Mouse (Mus musculus) lung, adult 2 months (tissue): ENCODE measurements around the gene Ranbp3l.

ENCODE experiments used
- CTCF ChIP-seq: fragments of 200-500 bp; IDR thresholded peaks from 2 replicates; pipeline ENCODE4 v1.5.1; 2011; ENCODE audit warnings: mild to moderate bottlenecking, low read length, control low read depth; ENCODE audit not compliant: insufficient read depth
- POLR2A ChIP-seq: fragments of 200-500 bp; IDR thresholded peaks from 2 replicates; pipeline ENCODE4 v1.6.1; 2011; ENCODE audit warnings: low read depth, mild to moderate bottlenecking, control low read depth, low read length, borderline replicate concordance; ENCODE audit errors: extremely low read depth

- TF ChIP-seq CTCF: no peak
- TF ChIP-seq POLR2A: no peak
Measured at GRCm38 (mm10) chr15:9089136-9089720, 121.5 kb downstream of the Ranbp3l start.
